Mouse (Mus musculus) megakaryocyte, embryonic 14.5 days (primary cell): ENCODE data around the gene Vps52.

Experiments
- FLI1 ChIP-seq: IDR thresholded peaks from 2 replicates; pipeline ENCODE4 v1.6.1; 2012; ENCODE audit warnings: low read length, inconsistent platforms, mixed read lengths
- GATA1 ChIP-seq: IDR thresholded peaks from 3 replicates; pipeline ENCODE4 v1.6.1; 2012; ENCODE audit warnings: mixed read lengths, low read length, inconsistent platforms, borderline replicate concordance

- no peak for TF ChIP-seq GATA1
- no peak for TF ChIP-seq FLI1
Observed at GRCm38 (mm10) chr17:33959948-33960347, 4.3 kb downstream of the Vps52 start.
